Mouse (Mus musculus) limb, embryonic 15.5 days (tissue): ENCODE data around the gene Cd8a. TPM values are rescaled to one million over a fixed set of nuclear protein-coding genes. Genes with fewer than 3 reads are reported as not detected.
"Not testable (repeated sequence)": the region's sequence is repeated elsewhere in the genome, so short reads cannot be mapped to it uniquely, and the experiment has no call there.

Experiments
- ATAC-seq: fragments of 200-750 bp; cut with Nextera tagmentation; 2 replicates; pipeline ENCODE4 v1.8.0; 2017; ENCODE audit warnings: low read depth, moderate TSS enrichment; ENCODE audit not compliant: insufficient number of reproducible peaks, low FRiP score, low TSS enrichment
- H3K27ac ChIP-seq: fragments of 300-500 bp; sonication (generic); 2 replicates; pipeline ENCODE4 v1.5.1; 2015; ENCODE audit warnings: moderate library complexity, mild to moderate bottlenecking, inconsistent platforms
- H3K27me3 ChIP-seq: fragments of 300-500 bp; sonication (generic); 2 replicates; pipeline ENCODE4 v1.6.1; 2015; ENCODE audit warnings: inconsistent platforms
- H3K36me3 ChIP-seq: fragments of 300-500 bp; sonication (generic); 2 replicates; pipeline ENCODE4 v1.6.1; 2015; ENCODE audit warnings: inconsistent platforms
- H3K4me1 ChIP-seq: fragments of 300-500 bp; sonication (generic); 2 replicates; pipeline ENCODE4 v1.6.1; 2015; ENCODE audit warnings: inconsistent platforms
- H3K4me2 ChIP-seq: fragments of 300-500 bp; sonication (generic); 2 replicates; pipeline ENCODE4 v1.6.1; 2015; ENCODE audit warnings: mild to moderate bottlenecking, inconsistent platforms
- H3K4me3 ChIP-seq: fragments of 300-500 bp; sonication (generic); 2 replicates; pipeline ENCODE4 v1.5.1; 2015; ENCODE audit warnings: mild to moderate bottlenecking, inconsistent platforms
- H3K9ac ChIP-seq: fragments of 300-500 bp; sonication (generic); 2 replicates; pipeline ENCODE4 v1.6.1; 2015; ENCODE audit warnings: inconsistent platforms
- H3K9me3 ChIP-seq: fragments of 300-500 bp; sonication (generic); 2 replicates; pipeline ENCODE4 v1.6.1; 2016; ENCODE audit warnings: inconsistent platforms
- WGBS: fragments of 180-500 bp; shearing (Covaris S2); methylation state at CpG from one replicate; pipeline ENCODE4 v1.1.7; 2015; 5-methylcytosine and 5-hydroxymethylcytosine counted together
- polyA plus RNA-seq: library from polyadenylated mRNA; unstranded; fragments of >200 nt; fragmentation: Nextera tagmentation; extraction: Ambion mirVana; gene quantifications from 2 replicates; pipeline ENCODE4 v1.2.1, GENCODE M21; 2015

The Cd8a gene
- polyA plus RNA-seq, result not detected in 2 replicates

DNA sequence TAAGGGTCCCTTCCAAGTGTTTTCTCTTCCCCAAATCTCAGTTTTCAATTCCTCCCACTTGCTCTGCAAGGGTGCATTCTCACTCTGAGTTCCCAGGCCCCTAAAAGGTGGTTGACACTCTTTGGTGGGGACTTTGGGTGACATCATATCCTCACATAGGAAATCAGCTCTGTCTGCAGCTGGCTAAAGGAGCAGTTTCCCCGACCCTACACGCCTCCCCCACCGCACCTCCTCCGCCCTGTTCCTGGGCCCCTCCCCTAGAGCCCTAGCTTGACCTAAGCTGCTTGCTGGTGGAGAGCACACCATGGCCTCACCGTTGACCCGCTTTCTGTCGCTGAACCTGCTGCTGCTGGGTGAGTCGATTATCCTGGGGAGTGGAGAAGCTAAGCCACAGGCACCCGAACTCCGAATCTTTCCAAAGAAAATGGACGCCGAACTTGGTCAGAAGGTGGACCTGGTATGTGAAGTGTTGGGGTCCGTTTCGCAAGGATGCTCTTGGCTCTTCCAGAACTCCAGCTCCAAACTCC is at the start of gene Cd8a:
TSS of gene Cd8a (plus strand) at position 179 of the 527 bp plus-strand sequence.
- H3K27ac ChIP-seq, result no peak within 1 kb of the TSS

GRCm38 (mm10) chr6:71324816-71325215 is 48.4 kb upstream of the Cd8a start:
- Histone ChIP-seq H3K9me3 (no peaks in the 10 kb centered on the region), H3K9ac (no peak overlapping the region), H3K27me3 (no peaks in the 10 kb centered on the region), H3K4me2 (no peak overlapping the region), H3K4me1 (no peaks in the 10 kb centered on the region), H3K4me3 (no peak overlapping the region), H3K36me3 (no peaks in the 10 kb centered on the region), H3K27ac (no peak overlapping the region)
- no peak for ATAC-seq
- WGBS, result 87% methylated on average over 9 of the region's 9 CpGs

More for the DNA sequence above, at the start of gene Cd8a:
- Histone ChIP-seq H3K9ac (no peak within 1 kb of the TSS), H3K27me3 (no peaks in the 10 kb centered on the region), H3K36me3 (no peaks in the 10 kb centered on the region), H3K9me3 (no peaks in the 10 kb centered on the region), H3K4me1 (no peaks in the 10 kb centered on the region), H3K4me2 (no peak within 1 kb of the TSS), H3K4me3 (no peak within 1 kb of the TSS)
- 76% methylated on average over 14 of the region's 14 CpGs for WGBS
- no peak for ATAC-seq

GRCm38 (mm10) chr6:71329881-71330280 is 43.3 kb upstream of the Cd8a start:
- no peaks in the 10 kb centered on the region for H3K9me3 ChIP-seq
- no peak overlapping the region for H3K27ac ChIP-seq
- no peak overlapping the region for H3K4me2 ChIP-seq
- ATAC-seq, result no peak
- H3K4me1 ChIP-seq, result no peaks in the 10 kb centered on the region
- 83% methylated on average over 6 of the region's 6 CpGs for WGBS
- H3K36me3 ChIP-seq, result no peaks in the 10 kb centered on the region
- no peak overlapping the region for H3K4me3 ChIP-seq
- no peaks in the 10 kb centered on the region for H3K27me3 ChIP-seq
- no peak overlapping the region for H3K9ac ChIP-seq

DNA sequence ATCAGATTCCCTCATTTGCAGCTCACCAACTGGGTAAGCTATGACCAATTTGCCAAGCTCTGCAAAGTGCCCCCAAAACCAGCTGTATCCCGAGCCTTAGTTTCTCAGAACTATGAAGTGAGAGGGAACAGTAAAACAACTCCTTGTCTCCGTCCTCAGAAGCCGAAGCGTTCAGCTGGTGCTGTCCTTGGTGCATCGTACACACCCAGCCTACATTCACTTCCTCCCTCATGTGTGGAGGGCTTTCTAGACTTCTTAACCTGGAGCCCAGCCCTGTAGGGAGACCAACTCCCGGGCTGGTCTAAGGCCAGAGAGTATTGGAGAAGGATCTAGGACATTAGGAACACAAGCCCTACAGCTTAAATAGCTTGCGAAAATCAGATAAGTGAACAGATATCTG is 42.7 kb upstream of the Cd8a start:
- H3K4me2 ChIP-seq, result no peak overlapping the region
- H3K4me1 ChIP-seq, result no peaks in the 10 kb centered on the region
- no peaks in the 10 kb centered on the region for H3K27me3 ChIP-seq
- no peak for ATAC-seq
- no peak overlapping the region for H3K27ac ChIP-seq
- 78% methylated on average over 7 of the region's 7 CpGs for WGBS
- no peaks in the 10 kb centered on the region for H3K9me3 ChIP-seq
- no peak overlapping the region for H3K4me3 ChIP-seq
- no peaks in the 10 kb centered on the region for H3K36me3 ChIP-seq
- no peak overlapping the region for H3K9ac ChIP-seq

- H3K4me3 ChIP-seq, H3K36me3 ChIP-seq, H3K4me1 ChIP-seq, H3K4me2 ChIP-seq, H3K9ac ChIP-seq, H3K27ac ChIP-seq, H3K9me3 ChIP-seq, H3K27me3 ChIP-seq, ATAC-seq: not testable (repeated sequence)
- 84% methylated on average over 2 of the region's 4 CpGs for WGBS
Observed at GRCm38 (mm10) chr6:71331491-71331890, 41.7 kb upstream of the Cd8a start.

DNA sequence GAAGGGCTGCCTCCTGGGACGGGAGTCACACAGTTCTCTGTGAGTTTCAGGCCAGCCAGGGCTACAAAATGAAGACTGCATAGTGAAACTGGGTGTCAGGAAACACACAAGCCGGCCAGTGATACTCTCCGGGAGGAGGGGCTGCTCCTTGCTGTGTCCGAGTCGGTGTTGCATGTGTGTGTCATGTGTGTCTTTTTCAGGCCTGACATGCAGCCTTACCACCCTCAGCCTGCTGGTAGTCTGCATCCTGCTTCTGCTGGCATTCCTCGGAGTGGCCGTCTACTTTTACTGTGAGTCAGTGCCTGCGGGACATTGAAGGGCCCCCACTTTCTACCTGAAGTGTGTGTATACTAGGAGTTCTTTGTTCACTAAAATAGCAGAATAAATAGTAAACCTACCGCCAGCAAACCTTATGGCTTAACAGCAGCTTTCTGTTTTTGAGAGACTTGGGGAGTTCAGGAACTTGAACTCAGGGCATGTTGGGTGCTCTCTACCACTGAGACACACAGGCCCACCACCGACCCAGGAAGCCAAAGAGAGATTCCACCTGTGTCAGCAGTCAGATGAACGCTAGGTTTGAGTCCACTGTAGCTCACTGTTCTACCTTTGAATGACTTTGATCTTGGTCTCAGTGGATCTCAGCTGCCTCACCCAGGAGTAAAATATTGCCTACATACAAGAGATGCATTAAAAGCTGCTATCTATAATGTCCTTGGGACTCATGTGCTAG is 40.8 kb upstream of the Cd8a start:
- Histone ChIP-seq H3K9me3 (no peaks in the 10 kb centered on the region), H3K9ac (no peak overlapping the region), H3K36me3 (no peaks in the 10 kb centered on the region), H3K4me2 (no peak overlapping the region), H3K27ac (no peak overlapping the region), H3K4me1 (no peaks in the 10 kb centered on the region), H3K4me3 (no peak overlapping the region), H3K27me3 (no peaks in the 10 kb centered on the region)
- 71% methylated on average over 11 of the region's 11 CpGs for WGBS
- ATAC-seq, result no peak

GRCm38 (mm10) chr6:71333031-71333430 is 40.2 kb upstream of the Cd8a start:
- H3K9me3 ChIP-seq, result no peaks in the 10 kb centered on the region
- no peaks in the 10 kb centered on the region for H3K4me1 ChIP-seq
- no peak overlapping the region for H3K9ac ChIP-seq
- H3K36me3 ChIP-seq, result no peaks in the 10 kb centered on the region
- no peak overlapping the region for H3K27ac ChIP-seq
- 79% methylated on average over 3 of the region's 3 CpGs for WGBS
- H3K4me3 ChIP-seq, result no peak overlapping the region
- no peak for ATAC-seq
- no peaks in the 10 kb centered on the region for H3K27me3 ChIP-seq
- H3K4me2 ChIP-seq, result no peak overlapping the region

DNA sequence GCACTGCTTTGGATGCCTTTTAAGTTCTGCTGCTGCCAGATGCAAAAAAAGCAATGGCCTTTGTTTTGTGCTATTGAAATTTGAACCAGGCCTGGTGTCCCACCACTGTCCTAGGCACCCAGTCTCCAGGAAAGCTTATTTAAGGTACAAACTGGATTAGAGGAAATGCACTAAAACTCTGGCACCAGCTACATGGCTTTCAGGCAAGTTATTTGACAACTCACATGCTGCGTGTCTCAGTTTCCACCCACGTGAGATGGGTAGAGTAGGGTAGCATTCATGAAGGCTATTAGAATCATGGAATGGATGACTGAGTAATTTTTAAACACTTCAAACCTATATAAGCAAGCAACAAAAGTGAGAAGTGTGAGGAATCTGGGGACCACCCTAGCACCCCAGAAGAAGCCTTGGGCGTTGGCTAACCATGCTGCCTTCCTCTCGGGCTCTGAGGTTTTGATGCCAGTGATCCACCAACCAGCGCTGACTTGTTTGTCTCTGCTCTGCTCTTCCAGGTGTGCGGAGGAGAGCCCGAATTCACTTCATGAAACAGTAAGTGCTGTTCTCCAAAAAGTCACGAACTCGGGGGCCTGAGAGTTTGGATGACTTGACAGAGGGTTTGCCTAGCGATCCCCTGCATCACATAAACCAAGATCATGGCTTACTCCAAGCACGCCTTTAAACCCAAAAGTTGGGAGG is 39.5 kb upstream of the Cd8a start:
- no peak overlapping the region for H3K9ac ChIP-seq
- H3K4me2 ChIP-seq, result no peak overlapping the region
- no peak for ATAC-seq
- no peaks in the 10 kb centered on the region for H3K4me1 ChIP-seq
- H3K9me3 ChIP-seq, result no peaks in the 10 kb centered on the region
- no peak overlapping the region for H3K4me3 ChIP-seq
- 87% methylated on average over 11 of the region's 11 CpGs for WGBS
- no peak overlapping the region for H3K27ac ChIP-seq
- H3K36me3 ChIP-seq, result no peaks in the 10 kb centered on the region
- H3K27me3 ChIP-seq, result no peaks in the 10 kb centered on the region

DNA sequence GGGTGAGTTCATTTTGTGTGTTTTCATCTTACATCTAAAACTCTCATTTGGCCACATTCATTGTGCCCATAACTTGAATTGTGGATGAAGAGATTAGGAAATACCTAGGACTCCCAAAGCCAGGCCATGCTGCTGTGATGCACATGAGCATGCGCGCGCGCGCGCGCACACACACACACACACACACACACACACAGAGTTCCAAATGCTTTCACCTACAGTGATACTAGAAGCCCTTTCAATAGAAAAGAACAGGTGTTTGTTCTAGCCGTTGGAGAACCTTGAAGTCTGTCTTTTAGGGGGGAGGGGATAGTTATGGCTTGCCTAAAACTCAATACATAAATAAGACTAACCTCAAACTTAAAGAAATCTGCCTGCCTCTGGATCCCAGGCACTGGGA is 35.6 kb upstream of the Cd8a start:
- H3K4me1 ChIP-seq, result peaks cover 3% of the 10 kb centered on the region; the same call in 1 of the 2 replicates
- no peak overlapping the region for H3K4me3 ChIP-seq
- H3K27ac ChIP-seq, result no peak overlapping the region
- H3K36me3 ChIP-seq, result no peaks in the 10 kb centered on the region
- H3K9me3 ChIP-seq, result no peaks in the 10 kb centered on the region
- no peak for ATAC-seq
- H3K27me3 ChIP-seq, result no peaks in the 10 kb centered on the region
- WGBS, result 91% methylated on average over 8 of the region's 8 CpGs
- no peak overlapping the region for H3K4me2 ChIP-seq
- H3K9ac ChIP-seq, result no peak overlapping the region

DNA sequence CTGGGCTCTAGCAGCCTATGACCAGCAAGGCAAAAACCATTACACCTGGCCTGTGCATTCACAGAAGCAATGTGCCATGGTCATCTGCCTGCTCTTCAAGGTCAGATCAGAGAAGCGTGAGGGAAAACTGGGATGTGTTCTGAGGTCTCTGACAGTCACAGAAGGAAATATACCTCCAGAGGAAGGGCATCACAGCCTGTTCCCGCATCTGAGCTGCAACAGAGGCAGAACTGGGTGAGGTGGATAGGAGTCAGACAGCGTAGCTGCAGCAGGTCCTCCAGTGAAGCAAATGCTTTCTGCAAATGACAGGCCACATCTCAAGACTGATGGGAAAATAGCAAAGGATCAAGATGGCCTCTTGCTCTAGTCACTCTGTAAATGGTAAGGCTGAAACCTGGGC is 34.3 kb upstream of the Cd8a start:
- H3K4me2 ChIP-seq, result no peak overlapping the region
- H3K9me3 ChIP-seq, result no peaks in the 10 kb centered on the region
- no peaks in the 10 kb centered on the region for H3K36me3 ChIP-seq
- no peak overlapping the region for H3K27ac ChIP-seq
- no peaks in the 10 kb centered on the region for H3K27me3 ChIP-seq
- ATAC-seq, result no peak
- no peak overlapping the region for H3K4me3 ChIP-seq
- WGBS, result 86% methylated on average over 3 of the region's 3 CpGs
- H3K4me1 ChIP-seq, result peaks cover 3% of the 10 kb centered on the region; the same call in 1 of the 2 replicates
- H3K9ac ChIP-seq, result no peak overlapping the region

DNA sequence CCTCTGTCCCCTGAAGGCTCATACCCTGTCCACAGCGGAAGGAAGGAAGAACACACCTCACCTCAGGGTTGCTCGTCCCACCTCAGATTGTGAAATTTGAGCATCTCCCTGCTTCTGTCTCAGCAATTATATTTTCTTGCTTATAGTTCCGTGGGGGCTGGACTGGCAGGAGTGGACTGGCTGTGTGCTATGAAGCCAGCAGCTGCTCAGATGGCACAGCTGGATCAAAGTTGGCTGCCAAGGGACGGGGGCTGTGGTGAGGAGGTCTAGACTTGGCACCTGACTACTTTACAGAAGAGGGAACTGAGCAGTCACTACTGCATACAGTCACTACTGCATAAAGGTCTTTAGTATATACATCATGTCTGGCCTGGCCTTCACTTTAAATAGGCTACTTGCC is 33.9 kb upstream of the Cd8a start:
- no peak for ATAC-seq
- no peak overlapping the region for H3K4me2 ChIP-seq
- 51% methylated on average over 4 of the region's 4 CpGs for WGBS

GRCm38 (mm10) chr6:71341179-71341578 is 32.0 kb upstream of the Cd8a start:
- Histone ChIP-seq H3K27me3 (no peaks in the 10 kb centered on the region), H3K36me3 (no peaks in the 10 kb centered on the region), H3K27ac (no peak overlapping the region), H3K9me3 (no peaks in the 10 kb centered on the region), H3K4me3 (no peak overlapping the region), H3K4me1 (peaks cover 3% of the 10 kb centered on the region; the same call in 1 of the 2 replicates), H3K9ac (no peak overlapping the region), H3K4me2 (no peak overlapping the region)
- no peak for ATAC-seq
- 87% methylated on average over 9 of the region's 9 CpGs for WGBS

More for the DNA sequence above, 33.9 kb upstream of the Cd8a start:
- Histone ChIP-seq H3K4me1 (peaks cover 3% of the 10 kb centered on the region; the same call in 1 of the 2 replicates), H3K9ac (no peak overlapping the region), H3K27me3 (no peaks in the 10 kb centered on the region), H3K36me3 (no peaks in the 10 kb centered on the region), H3K4me3 (no peak overlapping the region), H3K9me3 (no peaks in the 10 kb centered on the region), H3K27ac (no peak overlapping the region)
